Mouse (Mus musculus): ENCODE data around the gene Pdxk. TPM values are rescaled to one million over a fixed set of nuclear protein-coding genes. Genes with fewer than 3 reads are reported as not detected.
A peak's percentile ranks its signal among the peaks of the same experiment; 100 is the strongest.

Pdxk gene
- polyA plus RNA-seq, 1 experiment from 2014 or later: 22.8 TPM

GRCm38 (mm10) chr10:78402301-78402922 lies 62.4 kb downstream of the Pdxk start:
- no peak overlapping the region for H3K9ac ChIP-seq (ENCODE audit: low read depth, low read length)
- ATAC-seq: no peak
- H3K4me3 ChIP-seq (ENCODE audit: low read depth, low read length): no peak overlapping the region
- no peaks in the 10 kb centered on the region for H3K9me3 ChIP-seq (ENCODE audit: control insufficient read depth)
- H3K36me3 ChIP-seq (ENCODE audit: control insufficient read depth, insufficient read depth): peaks cover 75% of the 10 kb centered on the region
- WGBS: 93% methylated on average over 14 of the region's 14 CpGs
- no peak overlapping the region for H3K27ac ChIP-seq (ENCODE audit: low read depth, low read length)
- no peak for TF ChIP-seq CTCF (IDR thresholded peaks at IDR 0.05; ENCODE audit: low read depth)
- no peaks in the 10 kb centered on the region for H3K27me3 ChIP-seq (replicated peaks; ENCODE audit: control insufficient read depth, insufficient read depth, low read length)
- no peak overlapping the region for H3K4me2 ChIP-seq (replicated peaks; ENCODE audit: low read depth)
- no peaks in the 10 kb centered on the region for H3K4me1 ChIP-seq (replicated peaks; ENCODE audit: control insufficient read depth, insufficient read depth, low read length)

GRCm38 (mm10) chr10:78401127-78401526 lies 63.6 kb downstream of the Pdxk start:
- TF ChIP-seq CTCF (IDR thresholded peaks at IDR 0.05; ENCODE audit: low read depth): no peak
- Histone ChIP-seq H3K9ac (ENCODE audit: low read depth, low read length) (no peak overlapping the region), H3K36me3 (ENCODE audit: control insufficient read depth, insufficient read depth) (peaks cover 62% of the 10 kb centered on the region), H3K4me1 (replicated peaks; ENCODE audit: control insufficient read depth, insufficient read depth, low read length) (no peaks in the 10 kb centered on the region), H3K9me3 (ENCODE audit: control insufficient read depth) (no peaks in the 10 kb centered on the region), H3K27me3 (replicated peaks; ENCODE audit: control insufficient read depth, insufficient read depth, low read length) (no peaks in the 10 kb centered on the region), H3K4me2 (replicated peaks; ENCODE audit: low read depth) (no peak overlapping the region), H3K4me3 (ENCODE audit: low read depth, low read length) (no peak overlapping the region), H3K27ac (ENCODE audit: low read depth, low read length) (0 out of 2 replicates have a peak overlapping the region, but pooled peaks have one; percentile 21)
- ATAC-seq: no peak
- 71% methylated on average over 2 of the region's 2 CpGs for WGBS

DNA sequence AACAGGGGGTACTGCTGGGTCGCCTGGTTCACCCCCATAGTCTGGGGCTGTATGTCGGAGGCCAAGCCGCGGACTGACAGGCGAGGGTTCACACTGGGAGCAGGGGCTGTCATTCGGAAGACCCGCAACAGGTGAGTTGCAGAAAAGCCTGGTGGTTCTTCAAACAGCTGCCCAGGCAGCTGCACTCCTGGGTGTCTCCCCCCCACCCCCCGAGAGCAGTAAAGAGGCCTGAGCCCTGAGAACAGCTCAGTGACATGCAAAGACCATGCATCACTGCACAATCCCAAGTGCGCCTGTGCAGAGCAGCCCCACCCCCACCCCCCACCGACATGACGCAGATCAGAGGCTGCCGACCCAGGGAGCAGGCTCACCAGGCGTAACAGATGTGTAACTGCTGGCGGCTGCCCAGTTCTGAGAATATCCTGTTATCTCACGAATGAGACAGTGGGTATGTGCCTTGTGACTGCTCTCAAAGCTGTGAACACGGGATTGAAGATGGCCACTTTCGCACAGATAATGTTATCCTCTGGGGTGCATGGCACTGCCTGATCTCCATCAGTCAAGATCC lies 65.6 kb downstream of the Pdxk start:
- Histone ChIP-seq H3K4me2 (replicated peaks; ENCODE audit: low read depth) (no peak overlapping the region), H3K9ac (ENCODE audit: low read depth, low read length) (no peak overlapping the region), H3K4me1 (replicated peaks; ENCODE audit: control insufficient read depth, insufficient read depth, low read length) (no peaks in the 10 kb centered on the region), H3K4me3 (ENCODE audit: low read depth, low read length) (no peak overlapping the region), H3K9me3 (ENCODE audit: control insufficient read depth) (no peaks in the 10 kb centered on the region), H3K36me3 (ENCODE audit: control insufficient read depth, insufficient read depth) (peaks cover 45% of the 10 kb centered on the region), H3K27ac (ENCODE audit: low read depth, low read length) (no peak overlapping the region), H3K27me3 (replicated peaks; ENCODE audit: control insufficient read depth, insufficient read depth, low read length) (no peaks in the 10 kb centered on the region)
- no peak for TF ChIP-seq CTCF (IDR thresholded peaks at IDR 0.05; ENCODE audit: low read depth)
- no peak for ATAC-seq
- 57% methylated on average over 17 of the region's 17 CpGs for WGBS

DNA sequence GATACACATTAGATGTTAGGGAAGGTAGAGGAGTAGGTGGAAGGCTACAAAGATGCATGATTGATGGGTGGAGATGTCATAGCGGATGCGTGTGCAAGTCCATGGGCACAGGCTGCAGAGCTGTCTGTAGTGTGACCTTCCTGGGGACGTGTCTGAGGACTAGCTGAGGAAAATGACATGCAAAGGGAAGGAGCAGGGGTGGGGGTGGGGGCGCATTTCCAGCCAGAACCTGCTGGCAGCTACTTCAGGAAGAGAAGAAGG lies 68.2 kb downstream of the Pdxk start:
- no peak for TF ChIP-seq CTCF (IDR thresholded peaks at IDR 0.05; ENCODE audit: low read depth)
- Histone ChIP-seq H3K27ac (ENCODE audit: low read depth, low read length) (no peak overlapping the region), H3K4me2 (replicated peaks; ENCODE audit: low read depth) (no peak overlapping the region), H3K4me1 (replicated peaks; ENCODE audit: control insufficient read depth, insufficient read depth, low read length) (no peaks in the 10 kb centered on the region), H3K27me3 (replicated peaks; ENCODE audit: control insufficient read depth, insufficient read depth, low read length) (0 out of 2 replicates have a peak, but pooled peaks cover 4% of the 10 kb centered on the region), H3K9me3 (ENCODE audit: control insufficient read depth) (no peaks in the 10 kb centered on the region), H3K36me3 (ENCODE audit: control insufficient read depth, insufficient read depth) (peaks cover 19% of the 10 kb centered on the region), H3K4me3 (ENCODE audit: low read depth, low read length) (no peak overlapping the region), H3K9ac (ENCODE audit: low read depth, low read length) (no peak overlapping the region)
- 60% methylated on average over 4 of the region's 4 CpGs for WGBS
- ATAC-seq: no peak

GRCm38 (mm10) chr10:78395819-78396624 lies 68.8 kb downstream of the Pdxk start:
- no peaks in the 10 kb centered on the region for H3K9me3 ChIP-seq (ENCODE audit: control insufficient read depth)
- no peak overlapping the region for H3K4me3 ChIP-seq (ENCODE audit: low read depth, low read length)
- H3K4me1 ChIP-seq (replicated peaks; ENCODE audit: control insufficient read depth, insufficient read depth, low read length): no peaks in the 10 kb centered on the region
- 0 out of 2 replicates have a peak, but pooled peaks cover 6% of the 10 kb centered on the region for H3K27me3 ChIP-seq (replicated peaks; ENCODE audit: control insufficient read depth, insufficient read depth, low read length)
- H3K36me3 ChIP-seq (ENCODE audit: control insufficient read depth, insufficient read depth): peaks cover 14% of the 10 kb centered on the region
- 14% methylated on average over 17 of the region's 17 CpGs for WGBS
- TF ChIP-seq CTCF (IDR thresholded peaks at IDR 0.05; ENCODE audit: low read depth): peak; percentile 90
- ATAC-seq: peak; percentile 38; the same call in 1 of the 2 replicates
- H3K9ac ChIP-seq (ENCODE audit: low read depth, low read length): no peak overlapping the region
- no peak overlapping the region for H3K4me2 ChIP-seq (replicated peaks; ENCODE audit: low read depth)
- no peak overlapping the region for H3K27ac ChIP-seq (ENCODE audit: low read depth, low read length)

DNA sequence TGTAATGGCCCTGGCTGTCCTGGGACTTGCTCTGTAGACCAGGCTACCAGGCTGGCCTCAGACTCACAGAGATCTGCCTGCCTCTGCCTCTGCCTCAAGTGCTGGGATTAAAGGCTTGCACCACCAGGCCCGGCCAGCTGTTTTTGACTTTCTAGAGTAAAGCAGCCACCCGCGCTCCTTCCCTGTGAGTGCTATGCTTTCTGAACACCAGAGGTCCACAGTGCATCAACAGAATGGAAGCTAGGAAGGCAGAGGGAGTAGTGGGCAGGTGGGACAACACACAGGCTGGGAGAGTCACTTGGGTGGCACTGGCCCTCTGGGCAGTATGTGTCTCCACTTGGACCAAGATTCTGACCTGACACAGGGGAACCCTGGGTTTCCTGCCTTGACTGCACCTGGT lies 69.4 kb downstream of the Pdxk start:
- no peak for TF ChIP-seq CTCF (IDR thresholded peaks at IDR 0.05; ENCODE audit: low read depth)

More for the DNA sequence above, 69.4 kb downstream of the Pdxk start:
- Histone ChIP-seq H3K27ac (ENCODE audit: low read depth, low read length) (no peak overlapping the region), H3K27me3 (replicated peaks; ENCODE audit: control insufficient read depth, insufficient read depth, low read length) (0 out of 2 replicates have a peak, but pooled peaks cover 10% of the 10 kb centered on the region), H3K9ac (ENCODE audit: low read depth, low read length) (no peak overlapping the region), H3K4me1 (replicated peaks; ENCODE audit: control insufficient read depth, insufficient read depth, low read length) (no peaks in the 10 kb centered on the region), H3K4me2 (replicated peaks; ENCODE audit: low read depth) (no peak overlapping the region), H3K4me3 (ENCODE audit: low read depth, low read length) (no peak overlapping the region), H3K36me3 (ENCODE audit: control insufficient read depth, insufficient read depth) (0 out of 2 replicates have a peak, but pooled peaks cover 9% of the 10 kb centered on the region), H3K9me3 (ENCODE audit: control insufficient read depth) (no peaks in the 10 kb centered on the region)
- no peak for ATAC-seq
- WGBS: 88% methylated on average over 3 of the region's 3 CpGs
